Mouse (Mus musculus): Measurements from ENCODE around the gene Cd248. TPM values are rescaled to one million over a fixed set of nuclear protein-coding genes. Genes with fewer than 3 reads are reported as not detected.

Cd248 gene
- polyA plus RNA-seq, 1 experiment from 2014 or later, result 42.5 TPM

- Histone ChIP-seq H3K27me3 (ENCODE audit: low read depth, poor library complexity, severe bottlenecking) (no peaks in the 10 kb centered on the region), H3K36me3 (peaks cover 79% of the 10 kb centered on the region), H3K4me3 (peak within 1 kb of the TSS; percentile 88)
These were observed 38.9 kb downstream of the Cd248 start, which contains the start of gene Rab1b for GRCm38 (mm10) chr19:5106731-5107191. Gene Rab1b (minus strand): TSS chr19:5107072.

GRCm38 (mm10) chr19:5107556-5108270, 39.8 kb downstream of the Cd248 start:
- no peak overlapping the region for H3K4me3 ChIP-seq

More at GRCm38 (mm10) chr19:5106731-5107191, 38.9 kb downstream of the Cd248 start, which contains the start of gene Rab1b:
- Histone ChIP-seq H3K9me3 (replicated peaks) (no peaks in the 10 kb centered on the region), H3K27ac (peak within 1 kb of the TSS; percentile 97), H3K4me1 (peaks cover 31% of the 10 kb centered on the region)
- peak; percentile 99 for DNase-seq (ENCODE audit: low spot score)
- WGBS, result under 1% methylated on average over 46 of the region's 46 CpGs

GRCm38 (mm10) chr19:5108271-5108575, 40.3 kb downstream of the Cd248 start:
- H3K27ac ChIP-seq, result no peak overlapping the region
- no peak overlapping the region for H3K4me3 ChIP-seq
- no peaks in the 10 kb centered on the region for H3K27me3 ChIP-seq (ENCODE audit: low read depth, poor library complexity, severe bottlenecking)
- peaks cover 31% of the 10 kb centered on the region for H3K4me1 ChIP-seq
- DNase-seq (ENCODE audit: low spot score), result no peak
- 28% methylated on average over 5 of the region's 5 CpGs for WGBS
- H3K9me3 ChIP-seq (replicated peaks), result no peaks in the 10 kb centered on the region
- H3K36me3 ChIP-seq, result peaks cover 79% of the 10 kb centered on the region

More at GRCm38 (mm10) chr19:5107556-5108270, 39.8 kb downstream of the Cd248 start:
- WGBS, result 75% methylated on average over 18 of the region's 18 CpGs
- no peaks in the 10 kb centered on the region for H3K27me3 ChIP-seq (ENCODE audit: low read depth, poor library complexity, severe bottlenecking)
- DNase-seq (ENCODE audit: low spot score), result no peak
- no peak overlapping the region for H3K27ac ChIP-seq
- peaks cover 79% of the 10 kb centered on the region for H3K36me3 ChIP-seq
- no peaks in the 10 kb centered on the region for H3K9me3 ChIP-seq (replicated peaks)
- peaks cover 31% of the 10 kb centered on the region for H3K4me1 ChIP-seq

GRCm38 (mm10) chr19:5108702-5109101, 40.8 kb downstream of the Cd248 start:
- Histone ChIP-seq H3K4me3 (no peak overlapping the region), H3K36me3 (peaks cover 79% of the 10 kb centered on the region), H3K9me3 (replicated peaks) (no peaks in the 10 kb centered on the region), H3K4me1 (peaks cover 31% of the 10 kb centered on the region), H3K27me3 (ENCODE audit: low read depth, poor library complexity, severe bottlenecking) (no peaks in the 10 kb centered on the region), H3K27ac (no peak overlapping the region)
- DNase-seq (ENCODE audit: low spot score), result no peak
- WGBS, result 66% methylated on average over 4 of the region's 4 CpGs

GRCm38 (mm10) chr19:5109659-5110453, 42.0 kb downstream of the Cd248 start:
- Histone ChIP-seq H3K36me3 (peaks cover 76% of the 10 kb centered on the region), H3K4me1 (peaks cover 30% of the 10 kb centered on the region), H3K9me3 (replicated peaks) (no peaks in the 10 kb centered on the region), H3K27me3 (ENCODE audit: low read depth, poor library complexity, severe bottlenecking) (no peaks in the 10 kb centered on the region), H3K4me3 (no peak overlapping the region), H3K27ac (no peak overlapping the region)
- DNase-seq (ENCODE audit: low spot score), result peak; percentile 48
- 75% methylated on average over 19 of the region's 19 CpGs for WGBS

GRCm38 (mm10) chr19:5113783-5114182, 45.9 kb downstream of the Cd248 start:
- H3K27me3 ChIP-seq (ENCODE audit: low read depth, poor library complexity, severe bottlenecking), result no peaks in the 10 kb centered on the region
- no peak overlapping the region for H3K4me3 ChIP-seq
- WGBS, result 93% methylated on average over 7 of the region's 7 CpGs
- H3K27ac ChIP-seq, result no peak overlapping the region
- H3K4me1 ChIP-seq, result peaks cover 14% of the 10 kb centered on the region
- no peak for DNase-seq (ENCODE audit: low spot score)
- no peaks in the 10 kb centered on the region for H3K9me3 ChIP-seq (replicated peaks)
- peaks cover 69% of the 10 kb centered on the region for H3K36me3 ChIP-seq

- peak overlapping the region; percentile 90 for H3K27ac ChIP-seq
- H3K4me1 ChIP-seq, result peaks cover 16% of the 10 kb centered on the region
- H3K27me3 ChIP-seq (ENCODE audit: low read depth, poor library complexity, severe bottlenecking), result 0 out of 2 replicates have a peak, but pooled peaks cover 7% of the 10 kb centered on the region
- WGBS, result under 1% methylated on average over 78 of the region's 83 CpGs
- peak; percentile 95 for DNase-seq (ENCODE audit: low spot score)
- H3K9me3 ChIP-seq (replicated peaks), result no peaks in the 10 kb centered on the region
- H3K4me3 ChIP-seq, result peak overlapping the region; percentile 68
- peaks cover 30% of the 10 kb centered on the region for H3K36me3 ChIP-seq
These were observed 49.9 kb downstream of the Cd248 start for GRCm38 (mm10) chr19:5117494-5118383.

- Histone ChIP-seq H3K27me3 (ENCODE audit: low read depth, poor library complexity, severe bottlenecking) (0 out of 2 replicates have a peak, but pooled peaks cover 7% of the 10 kb centered on the region), H3K9me3 (replicated peaks) (no peaks in the 10 kb centered on the region), H3K4me1 (peaks cover 16% of the 10 kb centered on the region), H3K27ac (peak within 1 kb of the TSS; percentile 90), H3K4me3 (peak within 1 kb of the TSS; percentile 68), H3K36me3 (peaks cover 24% of the 10 kb centered on the region)
- DNase-seq (ENCODE audit: low spot score), result no peak
- under 1% methylated on average over 18 of the region's 18 CpGs for WGBS
These were observed 50.5 kb downstream of the Cd248 start, which contains the start of gene Klc2 for GRCm38 (mm10) chr19:5118384-5118698. Gene Klc2 (minus strand): TSS chr19:5118560.

Other genes with a start within 250 kb of the Cd248 start
- gene Ccs, start 228.7 kb upstream of the Cd248 start, polyA plus RNA-seq (2016; fragmentation: Nextera tagmentation; extraction: Ambion mirVana), result 48.9 and 55.3 TPM in 2 replicates
- not detected in 2 replicates for gene Ccdc87, start 228.7 kb upstream of the Cd248 start, polyA plus RNA-seq (2016; fragmentation: Nextera tagmentation; extraction: Ambion mirVana)
- gene Ctsf, start 212.9 kb upstream of the Cd248 start, polyA plus RNA-seq (2016; fragmentation: Nextera tagmentation; extraction: Ambion mirVana), result 13.3 and 18.5 TPM in 2 replicates
- gene Actn3, start 190.2 kb upstream of the Cd248 start, polyA plus RNA-seq (2016; fragmentation: Nextera tagmentation; extraction: Ambion mirVana), result 1.6 and 2.7 TPM in 2 replicates
- 7.0 and 8.5 TPM in 2 replicates for gene Zdhhc24, start 189.4 kb upstream of the Cd248 start, polyA plus RNA-seq (2016; fragmentation: Nextera tagmentation; extraction: Ambion mirVana)
- 5.1 and 9.0 TPM in 2 replicates for gene Bbs1, start 161.4 kb upstream of the Cd248 start, polyA plus RNA-seq (2016; fragmentation: Nextera tagmentation; extraction: Ambion mirVana)
- gene Dpp3, start 139.8 kb upstream of the Cd248 start, polyA plus RNA-seq (2016; fragmentation: Nextera tagmentation; extraction: Ambion mirVana), result 196 and 198 TPM in 2 replicates
- gene Peli3, start 125.0 kb upstream of the Cd248 start, polyA plus RNA-seq (2016; fragmentation: Nextera tagmentation; extraction: Ambion mirVana), result 1.4 and 2.1 TPM in 2 replicates
- gene Mrpl11, start 105.9 kb upstream of the Cd248 start, polyA plus RNA-seq (2016; fragmentation: Nextera tagmentation; extraction: Ambion mirVana), result 161 and 187 TPM in 2 replicates
- gene Npas4, start 77.8 kb upstream of the Cd248 start, polyA plus RNA-seq (2016; fragmentation: Nextera tagmentation; extraction: Ambion mirVana), result not detected in 2 replicates
- 7.3 and 8.6 TPM in 2 replicates for gene Slc29a2, start 44.2 kb upstream of the Cd248 start, polyA plus RNA-seq (2016; fragmentation: Nextera tagmentation; extraction: Ambion mirVana)
- 35.5 and 35.6 TPM in 2 replicates for gene B4gat1, start 29.3 kb upstream of the Cd248 start, polyA plus RNA-seq (2016; fragmentation: Nextera tagmentation; extraction: Ambion mirVana)
- 1.8 and 3.1 TPM in 2 replicates for gene AC124502.3, start 29.2 kb upstream of the Cd248 start, polyA plus RNA-seq (2016; fragmentation: Nextera tagmentation; extraction: Ambion mirVana)
- 74.6 and 84.6 TPM in 2 replicates for gene Brms1, start 26.7 kb upstream of the Cd248 start, polyA plus RNA-seq (2016; fragmentation: Nextera tagmentation; extraction: Ambion mirVana)
- 3.1 and 3.5 TPM in 2 replicates for gene Rin1, start 17.6 kb upstream of the Cd248 start, polyA plus RNA-seq (2016; fragmentation: Nextera tagmentation; extraction: Ambion mirVana)
- gene Tmem151a, start 17.5 kb downstream of the Cd248 start, polyA plus RNA-seq (2016; fragmentation: Nextera tagmentation; extraction: Ambion mirVana), result 2.4 and 2.5 TPM in 2 replicates
- gene Yif1a, start 20.5 kb downstream of the Cd248 start, polyA plus RNA-seq (2016; fragmentation: Nextera tagmentation; extraction: Ambion mirVana), result 65.4 and 78.0 TPM in 2 replicates
- gene Cnih2, start 30.4 kb downstream of the Cd248 start, polyA plus RNA-seq (2016; fragmentation: Nextera tagmentation; extraction: Ambion mirVana), result 20.2 and 28.1 TPM in 2 replicates
- gene Rab1b, start 39.0 kb downstream of the Cd248 start, polyA plus RNA-seq (2016; fragmentation: Nextera tagmentation; extraction: Ambion mirVana), result 276 and 296 TPM in 2 replicates
- gene Klc2, start 50.5 kb downstream of the Cd248 start, polyA plus RNA-seq (2016; fragmentation: Nextera tagmentation; extraction: Ambion mirVana), result 28.2 and 30.6 TPM in 2 replicates
- gene Pacs1, start 205.0 kb downstream of the Cd248 start, polyA plus RNA-seq (2016; fragmentation: Nextera tagmentation; extraction: Ambion mirVana), result 25.7 and 31.1 TPM in 2 replicates
- gene Sf3b2, start 227.4 kb downstream of the Cd248 start, polyA plus RNA-seq (2016; fragmentation: Nextera tagmentation; extraction: Ambion mirVana), result 419 and 440 TPM in 2 replicates
- 5.0 and 8.4 TPM in 2 replicates for gene Gal3st3, start 230.3 kb downstream of the Cd248 start, polyA plus RNA-seq (2016; fragmentation: Nextera tagmentation; extraction: Ambion mirVana)